Mouse (Mus musculus) liver, adult (tissue): ENCODE measurements at regions not wholly inside any gene's neighbourhood (a gene's known extent, or its start where the extent isn't known, plus 50 kb on each side); places are given as distances from the start of the nearest gene placed in this dataset.

Source experiments
- GATA4 ChIP-seq: IDR thresholded peaks from 2 replicates; pipeline ENCODE4 v1.6.1; 2014; ENCODE audit warnings: mild to moderate bottlenecking, low read length; ENCODE audit not compliant: insufficient replicate concordance

DNA sequence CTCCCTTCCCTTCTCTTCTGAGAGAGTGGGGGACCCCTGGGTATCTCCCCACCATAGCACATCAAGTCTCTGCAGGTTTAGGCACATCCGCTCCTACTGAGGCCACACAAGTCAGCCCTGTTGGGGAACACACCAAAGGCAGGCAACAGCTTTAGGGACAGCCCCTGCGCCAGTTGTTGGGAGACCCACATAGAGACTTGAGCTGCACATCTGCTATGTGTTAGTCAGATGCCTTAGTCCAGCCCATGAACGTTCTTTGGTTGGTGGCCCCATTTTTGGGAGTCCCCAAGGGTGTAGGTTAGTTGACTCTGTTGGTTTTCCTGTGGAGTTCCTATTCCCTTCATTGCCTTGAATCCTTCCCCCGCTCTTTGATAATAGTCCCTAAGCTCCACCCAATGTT lies 354.4 kb upstream of the Sel1l start:
- TF ChIP-seq GATA4 = no peak

DNA sequence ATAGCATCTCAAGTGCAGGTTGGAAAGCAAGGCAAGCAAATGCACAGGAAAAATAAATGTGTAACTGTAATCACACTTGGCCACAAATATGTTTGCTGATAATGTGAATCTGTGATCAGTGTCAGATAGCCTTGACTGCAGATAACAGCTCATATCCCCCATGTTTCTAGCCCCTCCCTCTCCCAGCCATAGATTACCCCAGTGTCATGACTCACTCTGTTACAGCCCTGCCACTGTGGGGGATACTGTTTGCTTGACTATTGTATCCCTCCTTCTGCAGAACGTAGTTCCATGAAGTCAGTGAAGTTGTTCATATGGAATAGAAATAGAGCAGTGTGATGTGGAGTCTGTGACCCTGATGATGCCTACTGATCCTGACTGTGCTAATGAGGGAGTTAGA lies 351.6 kb upstream of the Sel1l start:
- TF ChIP-seq GATA4 = no peak

DNA sequence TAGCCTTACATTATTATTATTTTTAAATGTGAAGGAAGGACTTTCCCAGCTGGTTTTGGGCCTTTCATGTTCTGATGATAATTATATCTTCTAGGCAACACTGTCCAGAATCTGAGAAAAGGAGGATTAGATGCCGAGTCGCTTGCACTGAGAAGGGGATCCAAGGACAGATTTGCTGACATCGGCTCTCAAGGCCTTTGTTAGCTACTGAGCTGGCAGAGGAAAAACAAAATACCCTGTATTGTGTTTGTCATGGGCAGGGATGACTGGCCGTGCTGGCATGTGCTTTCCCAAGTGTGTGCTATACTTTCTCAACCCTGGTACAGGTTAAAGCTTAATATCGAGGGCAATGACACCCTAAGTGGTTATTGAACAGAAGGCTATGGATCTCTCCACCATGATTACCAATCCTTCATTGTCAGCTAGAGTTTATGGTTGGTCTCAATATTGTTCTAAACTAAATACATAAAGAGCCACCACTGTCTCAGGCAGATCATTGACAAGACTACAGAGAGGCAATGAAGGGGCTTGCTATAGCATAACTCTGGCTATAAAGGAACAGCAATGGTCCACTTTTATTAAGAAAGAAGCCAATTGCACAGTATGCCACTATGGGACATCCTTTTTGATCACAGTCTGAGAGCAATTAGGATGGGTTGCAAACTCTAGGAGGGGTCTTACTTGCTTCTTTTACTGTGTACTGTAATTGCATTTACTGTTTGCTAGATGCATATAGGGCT lies 350.0 kb upstream of the Sel1l start:
- TF ChIP-seq GATA4 = no peak

DNA sequence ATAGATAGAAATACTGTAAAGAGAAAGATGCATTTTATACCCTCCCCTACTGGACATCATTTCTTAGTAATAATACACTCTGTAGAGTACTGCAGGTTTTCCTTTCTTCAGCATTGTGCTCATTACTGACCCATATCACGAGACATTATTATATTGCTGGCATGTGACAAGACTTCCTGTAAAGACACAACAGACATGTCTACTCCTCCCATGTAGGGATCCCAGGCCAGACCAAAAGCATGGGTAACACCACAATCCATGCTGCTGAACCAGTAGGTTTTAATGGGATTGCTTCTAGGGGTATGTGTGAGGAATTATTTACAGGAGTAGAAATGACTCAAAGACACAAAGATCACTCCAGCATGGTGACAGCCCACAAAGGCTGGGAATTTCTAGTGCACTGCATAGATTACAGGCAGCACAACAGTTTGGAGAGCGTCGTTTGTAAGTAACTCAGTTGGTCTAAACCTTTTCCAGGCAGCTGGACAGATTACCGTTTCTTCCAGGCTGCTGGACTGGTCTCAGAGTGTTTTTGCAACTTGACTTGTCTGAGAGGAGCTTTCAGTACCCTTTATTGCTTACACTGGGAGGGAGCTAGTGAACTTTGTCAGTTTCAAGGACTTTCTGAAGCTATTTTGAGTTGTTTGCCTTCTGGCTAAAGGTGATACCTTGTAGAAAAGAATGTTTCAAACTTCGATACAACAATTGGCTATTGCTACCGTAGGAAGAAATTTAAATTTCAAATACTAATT lies 345.2 kb upstream of the Sel1l start:
- no peak for TF ChIP-seq GATA4

DNA sequence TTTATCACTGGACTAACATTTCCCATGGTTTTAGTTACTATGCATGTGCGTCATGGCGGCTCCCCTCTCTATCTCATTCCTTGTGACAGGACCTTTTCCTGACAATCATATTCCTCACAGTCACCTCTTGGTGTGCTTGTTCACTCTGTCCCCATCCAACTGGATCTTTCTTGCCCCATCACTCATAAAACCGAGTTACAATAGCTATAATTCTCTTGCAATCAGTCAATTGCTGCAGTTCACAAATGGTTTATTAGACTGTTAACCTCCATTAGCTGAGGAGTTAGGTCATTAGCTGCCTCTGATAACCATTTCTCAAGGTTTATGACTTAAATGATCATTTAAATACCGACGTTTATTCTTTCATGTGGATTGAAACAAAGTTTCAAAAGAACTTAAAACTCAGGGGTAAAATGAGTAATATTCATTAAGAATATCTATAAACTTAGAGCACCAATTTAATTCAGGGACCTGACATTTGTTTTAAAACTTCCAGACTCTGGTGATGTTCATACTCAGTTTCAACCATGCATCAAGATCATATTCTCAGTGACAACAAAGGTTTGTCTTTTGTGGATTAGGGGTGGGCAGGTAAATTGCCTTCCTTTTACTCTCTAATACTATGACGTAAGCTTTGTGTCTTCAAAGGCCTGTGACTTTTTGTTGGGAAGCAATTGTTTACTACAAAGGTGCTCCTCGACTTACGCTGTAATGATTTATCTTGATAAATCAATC lies 344.4 kb upstream of the Sel1l start:
- TF ChIP-seq GATA4 = no peak

DNA sequence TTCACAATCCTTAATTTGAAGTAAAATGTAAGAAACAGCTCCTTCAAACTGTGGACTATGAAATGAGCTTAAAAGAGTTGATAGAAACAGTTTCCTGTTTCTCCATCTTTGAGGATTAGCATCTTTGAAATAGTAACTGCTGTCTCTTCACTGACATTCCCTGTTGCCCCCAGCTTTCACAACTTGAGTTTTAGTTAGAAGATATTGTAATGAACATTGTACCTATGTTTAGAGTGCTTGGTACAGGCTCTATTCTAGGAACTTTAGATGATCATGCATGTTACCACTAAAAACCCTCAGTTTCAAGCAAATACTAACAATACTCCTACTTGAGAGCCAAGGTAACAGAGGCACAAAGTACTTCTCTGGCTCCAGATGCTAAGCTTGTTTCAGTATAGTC lies 340.1 kb upstream of the Sel1l start:
- no peak for TF ChIP-seq GATA4

DNA sequence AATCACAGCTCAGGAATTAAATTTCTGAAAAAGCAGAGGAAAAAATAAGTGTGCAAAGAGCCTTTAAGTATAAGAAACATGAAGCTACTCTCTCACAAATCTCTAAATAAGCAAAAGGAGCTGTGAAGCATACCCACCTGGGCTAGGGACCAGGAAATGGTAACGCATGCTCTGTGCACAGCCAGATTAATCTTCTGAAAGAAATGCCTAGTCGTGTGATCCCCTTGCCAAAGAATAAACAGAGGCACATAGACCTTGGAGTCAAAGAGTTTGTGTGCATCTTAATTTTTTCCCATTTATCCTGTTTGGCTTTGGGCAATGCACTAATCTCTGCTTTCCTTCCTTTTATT lies 338.2 kb upstream of the Sel1l start:
- peak; percentile 28; the same call in 1 of the 2 replicates for TF ChIP-seq GATA4

DNA sequence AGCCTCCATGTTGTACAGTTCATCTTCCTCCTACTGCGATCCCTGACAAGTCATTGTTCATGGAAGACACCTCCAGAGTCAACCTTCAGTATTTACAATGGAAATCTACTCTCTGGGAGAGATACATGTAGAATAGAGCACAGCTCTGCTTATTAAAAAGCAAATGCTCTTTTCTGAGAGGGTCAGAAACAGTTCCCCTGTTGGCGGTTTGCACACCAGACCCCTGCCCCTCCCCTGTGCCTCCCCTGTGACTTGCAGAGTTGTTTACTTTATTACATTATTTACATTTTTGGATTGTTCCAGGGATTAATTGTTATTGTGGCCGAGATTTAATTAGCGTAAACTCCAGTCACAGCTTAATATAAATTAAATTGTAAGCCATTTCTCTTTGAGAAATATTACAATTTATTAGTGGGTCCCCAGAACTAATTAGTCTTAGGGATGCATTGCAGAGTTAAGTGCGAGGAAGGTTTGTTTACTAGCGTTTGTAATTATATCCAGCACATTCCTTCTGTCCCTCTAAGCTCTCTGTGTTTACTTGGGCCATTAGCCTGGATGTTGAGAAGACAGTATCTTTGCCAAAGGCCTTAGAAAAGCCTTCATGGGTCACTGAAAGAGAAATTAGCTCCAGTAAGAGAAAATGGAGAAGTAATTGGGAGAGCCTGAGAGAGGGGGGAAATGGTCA lies 337.6 kb upstream of the Sel1l start:
- no peak for TF ChIP-seq GATA4

DNA sequence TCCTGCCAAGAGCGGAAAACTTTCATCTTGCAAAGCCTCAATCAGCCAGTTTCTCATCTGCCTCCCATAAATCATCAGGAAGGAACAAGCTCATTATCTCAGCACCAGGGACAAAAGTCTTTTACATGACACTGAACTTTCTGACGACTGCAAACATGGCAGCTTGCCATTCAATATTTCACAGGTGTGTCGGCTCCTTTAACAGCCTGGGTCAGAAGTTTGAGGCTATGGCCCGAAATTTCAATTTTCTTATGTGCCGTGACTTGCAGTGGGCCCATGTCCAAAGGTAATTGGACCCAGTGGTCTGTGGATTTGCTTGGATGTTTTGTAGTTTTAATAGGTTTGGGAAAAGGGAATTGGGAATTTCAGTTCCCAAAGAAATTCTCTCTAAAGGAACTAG lies 330.3 kb upstream of the Sel1l start:
- TF ChIP-seq GATA4 = no peak

DNA sequence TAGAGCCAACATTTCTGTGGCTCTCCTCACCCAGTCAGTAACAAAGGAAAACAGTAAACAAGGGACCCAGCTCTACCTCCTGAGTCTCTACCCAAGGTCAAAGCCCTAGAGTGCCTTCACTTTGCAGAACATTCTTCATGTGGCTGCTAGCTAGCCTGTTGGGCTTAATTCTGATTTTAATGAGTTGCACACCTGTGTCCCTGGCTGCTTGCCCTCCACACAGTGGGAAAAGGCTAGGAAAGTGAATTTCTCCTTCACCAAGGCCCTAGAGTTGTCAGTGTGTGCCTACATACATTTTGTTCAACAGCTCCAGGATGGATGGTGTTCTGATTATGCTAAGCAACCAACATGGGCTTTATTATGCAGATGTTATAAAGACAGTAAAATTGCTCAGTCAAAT lies 307.8 kb upstream of the Sel1l start:
- TF ChIP-seq GATA4 = no peak

DNA sequence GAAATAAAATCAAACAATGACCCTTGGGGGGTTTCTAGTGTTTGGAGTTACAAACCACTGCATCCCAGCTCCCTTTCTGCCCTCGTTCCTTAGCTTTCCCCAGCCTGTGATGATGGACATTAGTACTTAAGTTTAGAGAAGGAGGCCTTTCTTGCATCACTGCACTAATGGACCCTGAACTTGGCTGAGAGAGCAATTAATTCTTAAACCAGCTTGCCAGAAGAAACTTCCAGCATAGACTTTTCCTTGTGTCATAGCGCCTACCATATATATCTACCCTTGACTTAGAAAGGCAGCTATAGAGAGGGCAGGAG lies 303.9 kb upstream of the Sel1l start:
- no peak for TF ChIP-seq GATA4

DNA sequence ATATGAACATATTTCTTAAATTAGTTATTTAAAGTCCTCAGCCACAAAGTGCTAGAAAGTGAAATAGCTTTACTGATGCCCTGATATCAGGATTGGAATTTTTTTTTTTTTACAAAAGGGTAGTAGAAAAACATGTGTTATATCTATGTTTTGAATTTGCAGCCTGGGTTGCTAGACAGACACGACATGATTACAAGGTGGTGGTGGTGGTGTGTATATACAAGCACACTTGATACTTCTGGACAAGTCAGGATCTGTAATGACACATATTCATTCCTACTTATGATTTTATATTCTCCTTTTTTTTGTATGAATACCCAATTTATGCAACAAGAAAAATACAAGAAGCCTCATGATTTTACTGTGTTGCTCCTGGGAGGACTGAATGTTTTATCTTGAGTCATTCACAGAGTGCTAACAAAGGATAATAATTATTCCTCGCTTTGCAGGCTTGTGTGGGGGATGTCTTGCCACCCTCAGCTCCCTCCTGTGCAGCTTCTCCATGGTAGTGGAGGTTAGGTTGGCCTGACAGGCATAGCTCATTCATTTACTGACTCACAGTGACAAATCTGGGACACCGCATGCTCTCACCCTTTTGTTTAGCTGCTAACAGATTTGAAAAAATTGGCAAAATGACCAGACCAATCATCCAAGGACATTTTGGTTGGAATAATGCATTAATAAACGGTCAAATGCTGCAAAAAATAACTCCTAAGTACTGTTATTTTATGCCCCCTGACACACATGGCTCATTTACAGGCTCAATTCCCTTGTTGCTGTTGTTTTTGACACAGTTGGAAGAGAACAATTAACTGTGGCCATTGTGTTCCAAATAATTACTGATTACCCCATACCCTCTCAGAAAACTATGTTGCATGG lies 303.3 kb upstream of the Sel1l start:
- TF ChIP-seq GATA4 = no peak

DNA sequence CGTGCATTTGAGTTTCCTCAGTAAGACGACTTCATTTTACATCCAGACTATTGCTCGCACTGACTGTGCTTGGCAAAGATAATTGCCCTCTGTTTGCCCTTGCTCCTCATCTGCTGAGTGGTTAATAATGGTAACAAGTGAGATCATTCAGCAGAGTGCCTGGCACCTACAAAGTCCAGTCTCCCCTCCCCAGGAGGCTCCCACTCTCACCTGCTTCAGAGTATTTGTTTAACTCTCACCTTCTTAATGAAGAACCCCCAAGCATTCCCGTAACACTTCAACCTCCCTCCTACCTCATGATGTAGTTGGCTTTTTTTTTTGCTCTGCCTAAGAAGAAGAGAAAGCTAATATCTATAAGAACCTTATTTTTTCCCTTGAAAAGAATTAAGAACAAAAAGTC lies 288.6 kb upstream of the Sel1l start:
- no peak for TF ChIP-seq GATA4

DNA sequence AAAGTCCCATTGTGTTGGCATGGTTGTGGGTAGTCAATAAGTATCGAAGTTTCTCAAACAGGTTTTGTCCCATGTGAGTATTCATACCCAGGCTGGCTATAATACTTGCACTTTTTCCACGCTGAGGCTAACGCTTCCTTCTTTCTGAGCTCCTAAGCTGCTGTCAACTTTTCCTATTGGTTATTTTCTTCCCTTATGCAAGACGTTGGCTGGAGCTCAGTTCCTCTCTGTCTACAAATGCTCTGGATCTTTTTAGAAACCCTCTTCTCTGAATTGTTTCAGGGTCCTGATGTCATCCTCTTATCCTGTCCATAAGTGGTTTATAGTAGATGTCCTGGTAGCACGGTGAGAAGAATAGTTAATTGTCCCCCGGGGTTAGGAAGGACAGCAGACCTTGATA lies 278.7 kb upstream of the Sel1l start:
- TF ChIP-seq GATA4 = no peak

DNA sequence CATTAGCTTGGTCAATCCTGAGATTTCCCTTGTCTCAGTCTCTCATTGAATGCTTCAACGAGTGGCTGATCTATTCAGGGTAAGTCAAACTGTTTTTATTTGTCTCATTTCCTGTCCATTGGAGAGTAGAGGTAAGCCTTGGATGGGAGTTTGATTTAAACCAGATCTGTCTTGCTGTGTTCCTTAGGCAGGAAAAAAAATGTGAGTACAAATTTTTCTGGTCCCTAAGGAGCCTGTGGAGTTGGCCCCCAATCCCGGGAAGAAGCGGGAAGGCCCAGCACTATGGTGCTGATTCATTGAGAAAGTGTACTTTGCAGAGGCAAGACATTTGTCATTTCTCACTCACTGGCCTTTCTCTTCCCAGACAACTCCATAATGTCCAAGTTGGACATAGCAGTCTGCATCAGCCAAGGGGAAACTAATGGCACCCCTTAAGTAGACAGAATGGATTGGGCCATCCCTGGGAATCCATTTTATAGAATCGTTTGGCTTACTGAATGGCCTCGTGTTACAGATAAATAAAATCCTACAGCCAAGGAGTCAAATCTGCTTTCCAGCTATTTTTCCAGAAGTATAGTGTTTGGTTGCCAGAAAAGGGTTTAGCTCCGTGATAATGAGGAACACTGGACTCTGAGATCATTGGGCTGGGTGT lies 271.3 kb upstream of the Sel1l start:
- no peak for TF ChIP-seq GATA4

DNA sequence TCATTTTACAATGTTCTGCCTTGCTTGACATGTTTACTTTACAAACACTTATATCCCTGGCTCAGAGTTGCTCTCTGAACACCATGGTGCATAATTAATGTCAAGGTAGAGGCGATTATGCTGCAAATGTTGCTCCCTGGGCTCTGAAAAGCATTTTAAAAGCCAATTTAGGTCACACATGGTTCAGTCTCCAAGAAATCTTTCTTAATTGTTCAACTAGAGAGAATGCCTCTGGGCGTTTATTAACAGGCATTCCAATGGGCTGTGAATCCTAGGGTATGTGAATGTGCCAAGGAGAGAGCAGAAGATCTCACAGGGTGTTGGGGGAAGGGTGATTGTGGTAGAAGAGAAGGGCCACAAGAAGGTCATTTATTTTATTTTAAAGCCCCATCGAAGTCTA lies 260.7 kb upstream of the Sel1l start:
- no peak for TF ChIP-seq GATA4
